ENCODE assay signal across 18 mouse cellular contexts in the genomic region with DNA sequence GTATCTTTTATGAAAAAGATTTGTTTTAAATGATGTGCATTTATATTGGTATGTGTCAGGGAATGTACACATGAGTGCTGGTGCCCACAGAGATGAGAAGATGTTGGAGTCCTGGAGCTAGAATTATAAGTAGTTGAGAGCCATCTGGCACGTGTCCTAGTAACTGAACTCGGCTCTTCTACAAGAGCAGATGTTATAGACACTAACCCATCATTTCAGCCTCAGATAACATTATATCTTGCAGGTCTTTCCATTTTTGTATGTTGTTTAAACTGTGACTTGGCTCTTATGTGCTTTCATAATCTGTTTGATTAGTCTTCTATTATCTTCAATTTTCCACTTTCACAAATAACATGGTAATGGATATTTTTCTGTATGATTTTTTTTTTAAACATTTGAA.
A peak's percentile ranks its signal among the peaks of the same experiment; 100 is the strongest.
DNase-seq lines count a peak whose midpoint lies in the region; ATAC-seq lines count a peak whose summit lies in the region.
"Had no signal": no experiment of that assay in that cellular context is flagged by ENCODE, and none has a peak within 500 bp of the region (broad histone marks: within the 10 kb centered on the region; RNA-seq: fewer than 3 reads in every experiment).

No protein-coding gene starts in this region.

- no peak for DNase-seq in frontal cortex, postnatal 10 days (ENCODE audit: low spot score in 2 of 2)
- DNase-seq in gastrocnemius, adult 18-20 months (ENCODE audit: low spot score), result no peak
- DNase-seq in liver, result no peak
- DNase-seq: adrenal gland, adult 2 months; adrenal gland, postnatal 10 days; adrenal gland, postnatal 25 days; B cell, adult 2 months; cerebellum, adult 11-12 months; cerebellum, adult 2 months; cerebellum, adult 9-10 months; cerebellum, postnatal 10 days; cerebellum, postnatal 25 days; forebrain, postnatal 0 days had no signal

- 0 out of 2 replicates have a peak, but pooled peaks have one; percentile 38 for ATAC-seq in frontal cortex, adult (ENCODE audit: low TSS enrichment)
- ATAC-seq in megakaryocyte progenitor cell, adult 5-6 weeks (replicated peaks; ENCODE audit: poor library complexity), result peak; percentile 35; the same call in 1 of the 2 replicates
- ATAC-seq: CD4-positive, CD25-positive, alpha-beta regulatory T cell, adult 4 months; forebrain, embryonic 13.5 days; forebrain, embryonic 15.5 days; forebrain, postnatal 0 days had no signal
